Mouse (Mus musculus) fat pad, adult 2 months (tissue): Measurements from ENCODE around the gene Rnf113a2.

ENCODE experiments used
- DNase-seq: peaks from one replicate; pipeline ENCODE4 v3.0.0-alpha.2; 2011; ENCODE audit warnings: low read depth, low spot score; ENCODE audit errors: extremely low read depth

The Rnf113a2 gene

DNA sequence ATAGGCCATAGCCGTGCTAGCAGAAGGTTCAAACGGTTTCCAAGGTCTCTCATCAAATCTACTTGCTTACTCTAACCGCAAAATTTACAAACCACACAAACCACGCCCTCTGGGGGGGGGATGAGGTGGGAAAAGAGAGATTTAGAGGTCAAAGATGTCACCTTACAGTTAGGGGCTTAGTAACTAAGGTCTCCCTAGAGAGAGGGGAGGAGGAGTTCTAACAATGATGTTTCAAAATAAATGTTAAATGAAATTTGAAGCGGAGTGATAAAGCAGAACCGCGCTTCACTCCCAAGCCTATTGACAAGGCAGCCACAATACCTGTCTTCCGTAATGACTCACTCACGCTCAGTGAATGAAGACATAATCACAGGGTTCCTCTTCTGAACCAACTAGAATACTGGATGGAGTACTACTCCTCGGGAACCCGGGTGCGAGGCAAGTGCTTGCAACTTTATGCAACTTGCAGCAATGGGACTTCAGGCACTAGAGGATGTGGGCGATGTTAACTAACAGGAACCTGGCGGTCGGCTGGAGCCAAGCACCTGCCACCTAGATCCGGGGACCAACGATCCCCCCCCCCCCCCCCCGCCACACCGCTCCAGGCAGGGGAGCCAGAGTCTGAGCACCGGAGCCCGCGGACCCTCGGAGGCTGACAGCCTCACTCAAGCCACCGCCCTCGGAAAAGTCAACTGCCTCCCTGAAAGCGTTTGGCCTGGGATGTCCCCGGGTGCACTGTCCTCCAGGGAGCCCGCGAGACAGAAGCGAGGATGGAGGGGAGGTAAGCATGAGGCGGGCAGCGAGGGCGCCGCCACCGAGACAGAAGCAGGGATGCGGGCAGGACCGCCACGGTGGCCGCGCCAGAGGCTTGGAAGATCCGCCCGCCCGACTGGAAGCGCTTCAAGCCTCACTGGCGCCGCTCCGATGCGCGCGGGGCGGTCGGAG is 8.8 kb upstream of the Rnf113a2 start:
- DNase-seq = no peak

DNA sequence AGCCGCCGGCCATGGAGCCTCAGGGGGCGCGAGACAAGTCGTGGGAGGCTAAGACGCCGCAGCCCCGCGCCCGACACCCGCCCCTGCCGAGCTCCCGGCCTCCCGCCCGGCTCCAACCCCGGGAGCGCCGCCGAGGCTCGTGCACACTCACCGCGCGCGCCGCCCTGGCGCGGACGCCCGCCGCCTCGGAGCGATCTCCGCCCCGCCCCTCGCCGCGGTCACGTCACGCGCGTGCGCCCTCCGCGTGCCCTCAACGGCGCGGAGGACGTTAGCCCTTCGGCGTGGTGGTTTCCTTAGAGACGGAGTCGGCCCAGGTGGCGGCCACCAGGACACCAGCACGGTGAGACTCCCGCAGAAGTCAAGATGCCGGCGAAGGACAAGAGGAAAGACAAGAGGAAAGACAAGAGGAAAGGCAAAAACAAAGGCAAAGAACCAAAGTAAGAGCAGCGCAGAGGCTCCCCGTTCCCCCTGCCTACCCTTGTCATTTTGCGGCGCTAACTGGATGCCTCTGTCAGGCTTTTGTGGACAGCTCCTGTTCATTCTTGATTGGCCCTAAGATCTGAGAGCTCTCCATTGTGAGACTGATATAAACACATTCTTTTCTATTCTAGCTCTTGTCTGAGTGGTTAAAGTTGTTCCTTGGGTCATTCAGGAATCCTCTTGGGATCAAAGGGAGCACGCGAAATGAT is 8.0 kb upstream of the Rnf113a2 start, which contains the start of the genes Entpd5 and Bbof1:
TSS of gene Entpd5 (minus strand) at position 211 of the 689 bp plus-strand sequence.
TSS of gene Bbof1 (plus strand) at position 253 of the 689 bp plus-strand sequence.
- DNase-seq = no peak

DNA sequence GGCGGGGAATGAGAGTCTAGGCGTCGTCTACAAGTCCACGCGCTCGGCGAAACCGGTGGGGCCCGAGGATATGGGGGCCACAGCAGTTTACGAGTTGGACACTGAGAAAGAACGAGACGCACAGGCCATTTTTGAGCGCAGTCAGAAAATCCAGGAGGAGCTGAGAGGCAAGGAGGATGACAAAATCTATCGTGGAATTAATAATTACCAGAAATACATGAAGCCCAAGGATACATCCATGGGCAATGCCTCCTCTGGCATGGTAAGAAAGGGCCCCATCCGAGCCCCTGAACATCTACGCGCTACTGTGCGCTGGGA is 568 bp downstream of the Rnf113a2 start:
- DNase-seq = no peak

DNA sequence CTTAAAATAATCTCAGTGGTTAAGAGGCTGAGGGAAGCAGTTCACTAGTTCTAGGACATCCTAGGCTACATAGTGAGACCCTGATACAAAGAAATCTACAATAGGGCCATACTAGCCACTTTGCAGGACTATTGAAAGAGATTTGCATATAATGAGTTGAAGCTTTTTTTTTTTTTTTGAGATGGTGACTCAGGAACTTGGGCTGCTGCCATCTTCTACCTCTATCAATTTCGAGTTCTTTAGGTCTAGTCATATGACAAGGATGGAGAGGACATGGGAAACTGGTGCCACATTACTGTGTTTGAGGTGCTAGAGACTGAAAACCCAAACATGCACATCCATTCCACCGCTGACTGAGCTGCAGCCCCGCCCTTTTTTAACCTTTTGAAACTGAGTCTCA is 7.0 kb downstream of the Rnf113a2 start:
- DNase-seq = no peak

DNA sequence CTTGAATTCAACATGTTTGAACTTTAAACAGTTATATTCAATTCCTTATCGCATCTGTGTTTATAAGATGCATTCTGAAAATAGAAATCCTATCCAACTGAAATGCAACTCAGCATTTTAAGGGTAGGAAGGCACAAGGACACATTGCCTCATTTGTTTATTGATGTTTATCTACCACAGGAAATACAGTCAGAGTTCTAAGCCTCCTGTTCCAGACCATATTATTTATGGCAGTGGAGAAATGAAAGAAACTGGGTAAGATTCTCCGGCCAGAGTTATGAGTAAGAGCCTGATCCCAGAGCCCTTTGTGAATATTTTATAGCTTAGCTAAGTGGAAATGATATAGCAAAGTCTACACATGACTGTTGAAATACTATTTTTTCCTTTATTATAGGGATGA is 12.8 kb downstream of the Rnf113a2 start:
- DNase-seq = no peak

DNA sequence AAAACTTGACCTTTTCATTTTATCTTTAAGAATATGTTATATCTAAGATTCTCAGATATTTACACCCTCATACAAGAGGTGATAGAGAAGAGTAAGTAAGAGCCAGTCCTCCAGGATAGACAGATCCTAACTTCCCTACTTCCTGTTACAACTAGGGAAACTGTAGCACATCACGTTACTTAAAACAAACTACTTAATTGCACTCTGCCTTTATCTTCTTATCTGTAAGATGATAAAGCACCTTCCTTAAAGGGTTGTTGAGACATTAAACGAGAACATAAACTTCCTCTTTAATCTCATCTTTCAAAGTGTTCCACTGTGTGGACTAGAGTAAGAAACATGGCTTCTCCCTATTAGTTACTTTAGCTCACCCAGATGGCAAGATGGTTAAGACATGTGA is 21.7 kb downstream of the Rnf113a2 start:
- DNase-seq = no peak

DNA sequence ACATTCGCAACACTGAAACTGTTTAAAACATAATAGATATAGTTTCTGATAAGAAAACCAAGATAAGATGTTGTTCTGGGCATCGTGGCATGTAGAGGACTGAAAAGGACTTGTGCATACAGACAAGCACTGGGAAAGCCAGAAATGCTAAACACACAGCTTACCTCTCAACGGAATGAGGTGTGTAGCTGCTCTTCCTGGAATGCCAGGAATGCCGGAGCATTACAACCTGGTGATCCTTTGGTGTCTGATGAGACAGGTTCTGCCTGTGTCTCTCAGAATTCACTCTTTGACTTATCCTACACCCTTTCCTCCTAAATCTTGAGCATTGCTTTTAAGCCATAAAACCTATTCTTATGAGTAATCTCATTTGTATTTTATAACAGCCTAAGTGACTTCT is 25.5 kb downstream of the Rnf113a2 start:
- no peak for DNase-seq

DNA sequence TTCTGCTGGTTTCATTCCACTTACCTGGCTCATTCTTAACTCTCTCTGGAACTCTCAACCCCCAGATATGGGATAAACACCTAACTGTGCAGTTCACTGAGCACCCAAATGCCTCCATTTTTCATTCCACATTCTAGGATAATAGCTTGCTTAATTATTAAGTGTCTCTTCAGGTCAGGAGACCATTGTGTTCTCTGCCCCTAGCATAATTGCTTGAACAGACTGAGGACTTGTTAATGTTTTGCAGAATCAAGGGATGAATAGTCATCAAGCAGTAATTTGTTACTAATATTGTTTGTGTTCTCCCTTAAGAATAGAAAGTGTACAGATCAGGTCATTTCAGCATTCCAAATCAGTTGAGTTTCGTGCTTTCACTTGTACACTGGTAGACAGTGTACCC is 30.4 kb downstream of the Rnf113a2 start:
- DNase-seq = no peak

DNA sequence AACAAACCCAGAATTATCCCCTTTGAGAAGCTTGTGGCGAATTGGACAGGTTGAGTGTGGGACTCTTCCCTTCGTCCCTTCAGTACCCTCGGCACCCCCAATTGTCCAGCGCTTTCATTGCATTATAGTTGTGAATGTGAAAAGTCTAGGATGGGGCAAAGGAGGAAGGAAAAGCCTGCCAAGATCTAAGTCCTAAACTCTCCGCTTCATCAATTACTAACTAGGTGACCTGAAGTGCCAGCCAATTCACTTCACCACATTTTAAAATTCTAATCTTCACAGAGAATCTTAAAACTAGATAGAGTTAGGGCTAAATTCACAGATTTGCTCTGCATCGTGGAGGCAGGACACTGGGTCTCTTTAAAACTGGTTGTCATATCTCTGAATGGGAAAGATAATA is 31.2 kb downstream of the Rnf113a2 start:
- DNase-seq = no peak

DNA sequence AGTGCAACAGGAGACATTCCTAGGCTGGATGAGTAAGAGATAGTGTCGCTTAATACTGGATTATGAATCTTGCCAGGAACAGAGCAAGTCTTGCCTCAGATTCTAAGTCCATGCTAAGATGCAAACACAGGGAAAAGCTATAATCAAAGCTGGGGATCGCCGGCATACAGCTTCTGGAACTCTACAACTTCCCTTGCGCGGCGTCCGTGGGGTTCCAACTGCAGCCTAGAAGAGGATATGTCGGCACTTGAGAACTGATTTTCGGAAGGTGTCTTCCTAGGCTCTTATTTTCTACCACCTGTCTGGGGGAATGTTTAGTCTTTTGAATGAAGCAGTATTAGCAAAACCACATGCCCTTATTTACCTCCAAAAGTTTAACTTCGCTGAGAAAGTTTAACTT is 32.9 kb downstream of the Rnf113a2 start:
- DNase-seq = no peak

DNA sequence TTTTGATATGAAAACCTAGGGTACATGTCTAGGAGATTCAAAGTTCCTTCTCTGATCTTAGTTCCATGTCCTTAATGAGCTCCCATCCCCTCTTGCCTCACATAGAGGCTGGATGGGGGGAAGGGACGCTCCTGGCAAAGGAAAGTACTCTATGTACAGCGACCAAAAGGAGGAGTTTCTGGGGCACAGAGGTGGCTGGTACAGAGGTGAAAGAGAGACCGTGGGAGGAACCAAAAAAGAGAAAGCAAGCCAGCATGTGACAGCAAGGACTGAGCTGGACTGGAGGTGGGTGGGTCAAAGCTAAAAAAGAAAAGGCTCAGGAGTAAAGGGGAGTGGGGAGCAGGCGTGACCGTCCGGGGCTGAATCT is 33.3 kb downstream of the Rnf113a2 start:
- DNase-seq = no peak

DNA sequence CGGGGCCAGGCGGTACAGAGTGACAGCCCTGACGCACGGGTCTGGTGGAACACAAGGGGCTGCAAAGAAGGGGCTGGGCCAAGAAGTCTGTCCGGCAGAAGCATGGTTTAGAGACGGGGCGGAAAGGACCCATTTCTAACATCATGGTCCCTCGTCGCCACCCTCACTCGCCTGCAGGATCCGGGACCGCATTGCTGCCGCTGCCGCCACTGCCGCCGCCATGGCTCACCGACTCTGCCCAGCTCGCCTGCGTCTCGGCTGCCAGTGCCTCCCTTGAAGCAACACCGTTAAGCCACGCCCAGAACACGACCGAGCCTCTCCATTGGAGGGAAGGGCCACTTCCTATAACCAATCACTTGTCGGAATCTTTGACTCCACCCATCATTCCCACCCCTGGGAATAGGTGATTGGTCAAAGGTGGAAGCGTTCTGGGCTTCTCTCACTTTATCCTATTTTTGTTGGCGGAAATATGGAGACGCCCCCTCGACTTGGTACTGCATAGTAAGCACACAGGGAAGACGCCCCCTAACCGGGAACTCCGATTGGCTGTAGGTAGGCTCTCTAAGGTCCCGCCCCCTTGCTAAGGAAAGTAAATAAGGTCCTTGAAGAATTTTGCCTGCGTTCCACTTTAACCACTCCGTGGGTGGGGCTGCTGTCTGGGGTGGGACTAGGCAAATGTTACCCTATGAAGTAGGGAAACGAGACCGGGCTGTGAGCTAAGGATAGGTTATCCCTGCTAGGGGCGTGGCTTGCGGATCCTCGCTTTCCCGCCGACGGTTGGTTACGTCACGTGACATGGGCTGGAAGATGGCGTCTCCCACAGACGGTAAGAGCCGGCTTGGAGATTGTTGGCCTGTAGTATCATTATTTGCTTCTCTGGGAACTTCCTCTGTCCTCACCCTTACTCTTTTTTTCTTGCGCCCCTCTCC is 34.0 kb downstream of the Rnf113a2 start, which contains the start of the genes Aldh6a1 and Lin52:
TSS of gene Aldh6a1 (minus strand) at position 287 of the 929 bp plus-strand sequence.
TSS of gene Lin52 (plus strand) at position 705 of the 929 bp plus-strand sequence.
- DNase-seq = peak; percentile 100

DNA sequence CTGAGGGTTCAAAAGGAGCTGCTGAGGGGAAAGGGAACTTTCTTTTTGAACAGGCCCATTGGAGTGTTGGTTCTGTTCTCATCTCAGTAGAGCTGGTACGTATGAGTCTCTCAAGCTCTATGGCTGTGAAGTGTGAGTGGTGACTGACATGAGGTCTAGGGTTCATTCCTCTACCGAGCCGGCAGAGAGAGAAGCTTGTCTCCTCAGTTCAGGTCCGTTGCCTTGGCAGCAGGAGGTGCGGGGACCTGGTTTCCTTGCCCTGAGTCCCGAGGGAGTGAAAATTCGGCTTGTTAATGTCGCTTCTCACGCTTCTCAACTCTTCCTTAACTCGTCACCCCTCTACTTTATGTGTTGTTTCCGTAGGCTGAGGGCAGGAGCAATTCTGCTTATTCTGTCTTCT is 34.8 kb downstream of the Rnf113a2 start:
- DNase-seq = no peak

DNA sequence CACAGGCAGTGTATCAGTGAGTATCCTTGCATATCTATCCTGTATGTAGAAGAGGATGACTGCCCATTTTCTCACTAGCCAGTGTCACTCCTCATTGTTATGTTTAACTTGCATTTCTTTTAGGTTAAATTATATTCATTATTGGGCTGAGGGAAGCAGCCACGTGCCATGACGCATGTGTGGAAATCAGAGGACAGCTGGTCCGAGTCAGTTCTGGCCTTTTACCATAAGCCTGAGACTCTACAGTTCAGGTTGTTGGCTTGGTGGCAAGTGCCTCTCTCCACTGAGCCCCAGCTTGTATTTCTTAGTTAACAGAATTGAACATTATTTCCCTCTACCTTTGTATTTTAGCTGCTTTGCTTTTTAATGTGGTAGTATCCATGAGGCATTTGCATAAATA is 39.9 kb downstream of the Rnf113a2 start:
- DNase-seq = no peak

DNA sequence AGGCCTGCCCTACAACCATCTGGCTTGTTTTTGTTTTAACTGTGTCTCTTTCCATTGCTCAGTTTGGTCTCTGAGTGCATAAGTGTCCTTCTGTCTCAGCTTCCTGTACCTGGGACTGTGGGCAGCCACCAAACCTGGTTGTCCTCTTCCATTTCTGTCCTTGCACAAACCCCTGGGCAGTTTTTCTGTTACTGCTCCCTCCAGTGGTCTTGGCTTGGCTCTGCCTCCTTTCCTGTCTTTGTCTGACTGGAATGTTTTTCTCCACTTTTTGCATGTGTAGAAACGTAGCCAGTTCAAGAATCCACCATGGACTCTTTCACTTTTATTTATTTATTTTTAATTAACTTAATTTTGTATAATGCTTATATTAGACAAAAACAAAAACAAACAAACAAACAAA is 42.8 kb downstream of the Rnf113a2 start:
- DNase-seq = no peak

DNA sequence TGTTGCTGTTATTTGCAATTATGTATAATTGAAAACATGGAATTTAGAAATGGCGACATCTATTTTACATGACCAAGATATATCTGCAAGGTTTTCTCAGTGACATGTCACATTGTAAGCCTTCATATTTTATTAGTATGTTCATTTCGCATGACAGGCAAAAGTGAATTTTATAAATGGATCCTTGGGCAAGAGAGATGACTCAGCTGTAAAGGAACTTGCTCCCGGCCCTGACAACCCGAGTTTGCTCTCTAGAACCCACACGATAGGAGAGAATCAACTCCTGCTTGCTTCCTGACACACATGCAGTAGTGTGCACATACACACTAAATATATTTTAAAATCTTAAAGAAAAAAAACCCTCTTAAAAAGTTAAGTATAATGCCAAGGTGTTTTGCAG is 44.4 kb downstream of the Rnf113a2 start:
- DNase-seq = no peak

DNA sequence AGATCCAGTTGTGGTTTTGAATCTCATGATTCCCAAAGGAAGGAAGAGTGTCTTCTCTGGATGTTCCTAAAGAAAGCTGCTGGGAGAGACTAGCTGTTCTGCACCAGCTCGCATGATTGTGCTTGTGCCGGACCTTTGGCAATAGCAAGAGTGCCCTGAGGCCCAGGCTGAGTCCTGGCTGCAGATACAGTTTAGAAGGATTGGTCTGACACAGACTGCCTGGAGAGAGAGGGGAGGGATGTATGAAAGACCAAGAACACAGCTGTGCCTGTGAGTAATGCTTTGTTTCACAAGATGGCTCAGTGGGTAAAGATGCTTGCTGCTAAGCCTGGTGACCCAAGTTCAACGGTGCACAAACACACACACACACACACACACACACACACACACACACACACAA is 45.9 kb downstream of the Rnf113a2 start:
- DNase-seq = no peak
